Mouse (Mus musculus): ENCODE data around the gene Tomm7. TPM values are rescaled to one million over a fixed set of nuclear protein-coding genes. Genes with fewer than 3 reads are reported as not detected.
"Not testable (repeated sequence)": the region's sequence is repeated elsewhere in the genome, so short reads cannot be mapped to it uniquely, and the experiment has no call there.

The Tomm7 gene
- polyA plus RNA-seq, 1 experiment from 2014 or later: 97.7 TPM

DNA sequence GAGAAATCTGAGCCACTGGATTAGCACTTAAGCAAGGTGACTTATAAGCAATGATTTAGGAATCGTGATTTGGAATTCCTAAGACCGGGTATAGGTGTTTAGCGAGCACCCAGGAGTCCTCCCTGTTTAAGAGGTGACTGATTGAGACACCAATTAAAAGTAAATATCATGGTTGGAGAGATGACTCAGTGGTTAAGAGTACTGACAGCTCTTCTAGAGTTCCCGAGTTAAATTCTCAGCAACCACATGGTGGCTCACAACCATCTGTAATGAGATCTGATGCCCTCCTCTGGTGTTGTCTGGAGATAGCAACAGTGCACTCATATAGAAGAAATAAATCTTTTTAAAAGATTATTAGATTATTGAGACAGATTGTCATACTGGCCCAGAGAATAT, 7.2 kb upstream of the Tomm7 start:
- DNase-seq (ENCODE audit: low read depth, low spot score); H3K27me3 ChIP-seq; POLR2A ChIA-PET; CTCF ChIA-PET; ATAC-seq; in situ Hi-C loops (cut with MboI; ENCODE audit: low pct_unique_long_range_greater_than_20kb): not testable (repeated sequence)
- TF ChIP-seq CTCF (IDR thresholded peaks at IDR 0.05): peak; percentile 15

DNA sequence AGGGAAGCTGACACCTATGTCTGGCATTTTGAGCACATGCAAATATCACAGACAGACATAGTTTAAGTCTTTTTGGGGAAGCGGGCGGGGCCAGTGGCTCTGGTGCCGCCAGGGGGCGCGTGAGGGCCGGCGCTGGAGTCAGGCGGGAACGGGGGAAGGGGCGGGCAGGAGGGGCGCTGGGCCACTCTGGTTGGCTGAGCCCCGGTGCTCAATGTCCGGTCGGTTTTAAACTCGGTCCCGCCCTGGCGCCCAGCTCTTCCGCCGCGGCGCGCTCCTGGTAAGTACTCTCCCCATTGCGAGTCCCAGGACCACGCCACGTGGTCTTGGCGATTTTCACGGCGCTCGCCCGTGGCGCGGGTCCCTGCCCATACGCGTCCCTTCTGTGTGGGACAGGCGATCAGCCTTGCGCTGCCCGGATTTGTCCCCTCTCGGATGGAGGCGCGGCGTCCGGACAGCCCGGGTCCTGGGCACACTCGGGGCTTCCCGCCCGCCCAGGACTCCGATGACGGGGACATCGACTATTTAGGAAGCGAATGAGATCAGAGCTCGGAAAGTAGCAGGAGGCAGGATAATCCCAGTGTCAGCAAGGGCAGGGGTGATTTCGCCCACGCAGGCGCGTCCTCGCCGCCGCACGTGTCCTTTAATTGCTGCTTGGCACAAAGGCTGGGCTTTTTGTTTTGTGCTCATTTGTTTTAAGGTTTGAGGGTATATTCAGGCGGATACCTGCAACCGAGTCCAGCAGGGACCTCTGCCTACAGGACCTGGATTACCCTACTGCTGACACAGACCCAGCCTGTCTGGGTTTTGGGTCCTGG, 6.6 kb upstream of the Tomm7 start:
- no peak for TF ChIP-seq CTCF (IDR thresholded peaks at IDR 0.05)
- in situ Hi-C loops (cut with MboI; ENCODE audit: low pct_unique_long_range_greater_than_20kb): no loop called here
- DNase-seq (ENCODE audit: low read depth, low spot score) (peak; percentile 63), ATAC-seq (peak; percentile 100)
- CTCF ChIA-PET: interaction anchor here (1.0 to 1.2 kb wide), 3 partner anchors 11 to 170 kb away, joined by 3 to 4 read pairs (median 3); no protein-coding TSS in a partner anchor
- H3K27me3 ChIP-seq: no peaks in the 10 kb centered on the region
- POLR2A ChIA-PET: no interaction called here

DNA sequence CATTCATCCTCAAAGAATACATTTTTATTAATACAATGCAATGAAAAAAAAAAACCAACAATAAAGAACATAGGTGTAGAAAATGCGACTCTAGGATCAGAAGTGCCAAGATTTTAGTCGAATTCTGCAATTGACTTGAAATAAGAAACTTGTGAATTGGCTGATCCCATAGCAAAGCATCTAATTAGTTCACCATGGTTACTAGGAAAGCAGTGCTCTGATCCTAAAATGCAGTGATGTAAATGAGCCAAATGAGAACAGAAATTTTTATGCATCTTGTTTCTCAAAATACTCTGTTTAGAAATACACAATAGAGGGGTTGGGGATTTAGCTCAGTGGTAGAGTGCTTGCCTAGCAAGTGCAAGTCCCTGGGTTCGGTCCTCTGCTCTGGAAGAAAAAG, 1.2 kb upstream of the Tomm7 start:
- no peak for TF ChIP-seq CTCF (IDR thresholded peaks at IDR 0.05)
- POLR2A ChIA-PET: no interaction called here
- ATAC-seq: no peak
- no peak for DNase-seq (ENCODE audit: low read depth, low spot score)
- CTCF ChIA-PET: no interaction called here
- in situ Hi-C loops (cut with MboI; ENCODE audit: low pct_unique_long_range_greater_than_20kb): loop anchor here (5.0 kb wide), 1 partner anchor 128 kb away; no protein-coding TSS in a partner anchor
- H3K27me3 ChIP-seq: no peaks in the 10 kb centered on the region

DNA sequence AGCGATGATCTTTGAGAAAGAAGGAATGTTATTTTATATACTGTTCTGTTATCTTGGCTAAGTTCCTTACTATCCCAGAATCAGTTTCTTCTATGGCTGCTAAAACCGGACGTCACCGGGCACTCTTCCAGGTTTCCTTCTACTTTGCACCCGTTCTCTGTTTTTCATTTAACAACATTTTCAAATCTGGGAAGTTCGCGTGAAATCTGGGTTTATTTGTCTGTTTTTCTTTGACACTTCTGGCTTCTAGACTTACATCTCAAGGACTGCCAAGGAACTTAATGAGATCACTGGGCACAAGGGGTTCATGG, 525 bp upstream of the Tomm7 start:
- ChIA-PET CTCF (no interaction called here), POLR2A (interaction anchor here (0.6 to 0.8 kb wide), 2 partner anchors 139 to 896 kb away, joined by 3 to 8 read pairs; no protein-coding TSS in a partner anchor)
- in situ Hi-C loops (cut with MboI; ENCODE audit: low pct_unique_long_range_greater_than_20kb): no loop called here
- no peak for DNase-seq (ENCODE audit: low read depth, low spot score)
- no peaks in the 10 kb centered on the region for H3K27me3 ChIP-seq
- no peak for TF ChIP-seq CTCF (IDR thresholded peaks at IDR 0.05)
- no peak for ATAC-seq

DNA sequence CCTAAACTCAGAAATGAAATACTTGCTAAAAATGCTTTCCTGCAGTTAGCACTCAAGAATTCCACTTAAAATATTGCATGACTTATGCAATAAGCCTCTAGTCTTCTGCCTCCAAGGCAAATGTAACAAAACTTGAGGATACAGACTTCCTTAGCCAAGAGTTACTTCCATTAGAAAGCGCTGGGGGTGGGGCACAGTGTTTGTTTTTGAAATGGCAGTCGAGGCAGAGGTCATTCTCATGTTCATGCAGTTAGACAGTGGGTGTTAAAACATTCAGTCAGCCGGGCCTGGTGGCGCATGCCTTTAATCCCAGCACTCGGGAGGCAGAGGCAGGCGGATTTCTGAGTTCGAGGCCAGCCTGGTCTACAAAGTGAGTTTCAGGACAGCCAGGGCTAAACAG, 5.8 kb downstream of the Tomm7 start:
- TF ChIP-seq CTCF (IDR thresholded peaks at IDR 0.05): no peak
- in situ Hi-C loops (cut with MboI; ENCODE audit: low pct_unique_long_range_greater_than_20kb): no loop called here
- H3K27me3 ChIP-seq: no peaks in the 10 kb centered on the region
- CTCF ChIA-PET: interaction anchor here (0.9 to 3.1 kb wide), 2 partner anchors 11 to 12 kb away, joined by 3 to 20 read pairs; no protein-coding TSS in a partner anchor
- POLR2A ChIA-PET: interaction anchor here (0.6 kb wide), 1 partner anchor 370 kb away, joined by 3 read pairs; no protein-coding TSS in a partner anchor
- no peak for ATAC-seq
- no peak for DNase-seq (ENCODE audit: low read depth, low spot score)

DNA sequence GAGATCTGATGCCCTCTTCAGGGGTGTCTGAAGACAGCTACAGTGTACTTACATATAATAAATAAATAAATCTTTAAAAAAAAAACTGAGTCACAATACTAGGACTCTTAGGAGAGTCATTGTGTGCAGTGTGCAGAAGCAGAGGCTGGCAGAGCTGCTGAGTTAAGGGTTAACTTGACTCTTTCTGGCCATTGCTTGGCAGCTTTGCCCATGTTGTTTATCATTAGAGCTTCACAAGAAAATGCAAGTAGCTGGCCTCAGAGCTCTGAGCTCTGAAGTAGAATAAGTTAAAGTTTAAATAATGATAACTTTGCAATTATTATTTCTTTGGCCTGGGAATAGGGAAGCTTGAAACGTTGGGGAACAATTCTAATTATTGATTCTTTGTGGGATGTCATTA, 8.3 kb downstream of the Tomm7 start:
- H3K27me3 ChIP-seq; in situ Hi-C loops (cut with MboI; ENCODE audit: low pct_unique_long_range_greater_than_20kb); DNase-seq (ENCODE audit: low read depth, low spot score); POLR2A ChIA-PET; ATAC-seq: not testable (repeated sequence)
- CTCF ChIA-PET: interaction anchor here (1.6 to 3.1 kb wide), 2 partner anchors 9 to 11 kb away, joined by 3 to 20 read pairs; no protein-coding TSS in a partner anchor

DNA sequence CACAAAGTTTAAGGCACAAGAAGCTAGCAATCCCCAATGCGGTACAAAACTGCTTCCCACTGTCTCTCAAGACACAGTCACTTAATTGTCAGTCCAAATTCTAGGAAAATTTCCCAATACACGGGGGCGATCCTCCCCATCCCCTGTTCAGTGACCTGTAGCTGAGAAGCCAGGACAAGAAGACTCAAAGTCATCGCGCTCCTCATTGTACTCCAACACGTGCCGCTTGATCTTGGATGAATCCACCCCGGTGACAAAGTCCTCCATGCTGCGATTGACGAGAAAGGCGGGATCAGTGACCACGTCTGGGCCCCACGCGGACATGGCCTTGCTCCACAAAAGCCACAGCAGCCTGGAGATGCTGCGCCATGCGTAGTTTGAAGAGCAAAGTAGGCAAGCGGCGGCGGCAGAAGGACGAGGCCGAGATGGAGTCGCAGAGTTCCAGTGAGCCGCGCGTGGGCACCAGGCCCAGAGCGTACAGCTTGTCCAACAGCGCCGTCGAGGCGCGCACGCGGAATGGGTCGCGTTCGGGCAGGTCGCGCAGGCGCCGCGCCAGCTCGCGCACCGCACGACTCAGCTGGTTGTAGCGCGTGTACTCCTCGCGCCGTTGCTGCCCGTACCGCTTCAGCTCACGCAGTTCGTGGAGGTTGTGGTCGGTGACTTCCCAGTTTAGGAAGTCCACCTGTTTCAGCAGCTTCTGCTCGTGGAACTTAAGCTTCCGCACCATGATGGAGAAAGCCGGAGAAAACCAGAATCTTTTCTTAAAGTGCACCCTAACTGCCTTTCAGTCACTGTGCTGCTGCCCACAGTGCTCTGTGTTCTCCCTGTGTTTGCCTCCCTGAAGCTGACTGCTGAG, 12.8 kb downstream of the Tomm7 start:
- ATAC-seq (no peak), DNase-seq (ENCODE audit: low read depth, low spot score) (no peak)
- in situ Hi-C loops (cut with MboI; ENCODE audit: low pct_unique_long_range_greater_than_20kb): no loop called here
- POLR2A ChIA-PET: no interaction called here
- H3K27me3 ChIP-seq: no peaks in the 10 kb centered on the region
- CTCF ChIA-PET: no interaction called here
- TF ChIP-seq CTCF (IDR thresholded peaks at IDR 0.05): no peak

DNA sequence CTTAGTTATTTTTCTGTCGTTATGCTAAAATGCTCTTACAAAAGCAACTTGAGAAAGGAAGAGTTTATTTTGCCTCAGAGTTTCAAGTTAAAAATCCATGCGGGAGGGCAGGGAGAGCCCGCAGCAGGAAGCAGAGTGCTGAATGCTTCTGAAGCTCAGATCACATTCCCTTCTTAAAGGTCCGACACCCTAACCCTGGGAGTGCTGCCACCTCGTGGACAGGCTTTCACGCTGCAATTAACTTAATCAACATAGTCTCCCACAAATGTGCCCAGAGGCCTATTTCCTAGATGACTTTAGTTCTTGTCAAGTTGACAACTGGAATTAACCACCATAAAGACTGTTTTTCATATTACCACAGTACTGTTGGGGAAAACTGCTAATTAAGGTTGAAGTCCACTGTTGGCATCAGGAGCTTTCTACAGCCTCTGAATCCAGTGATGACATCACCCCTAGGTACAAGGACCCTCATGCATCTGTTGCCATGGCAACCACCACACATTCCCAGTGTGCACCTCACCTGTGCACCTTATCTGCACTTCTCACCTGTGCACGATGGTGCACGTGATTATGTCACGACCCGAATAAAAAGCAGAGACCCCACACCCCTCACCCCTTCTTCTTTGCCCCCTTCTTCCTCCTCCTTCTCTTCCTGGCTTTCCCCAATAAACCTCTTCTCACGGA, 17.5 kb downstream of the Tomm7 start:
- H3K27me3 ChIP-seq: no peaks in the 10 kb centered on the region
- ChIA-PET CTCF (interaction anchor here (0.8 to 3.2 kb wide), 6 partner anchors 8 to 275 kb away, joined by 3 to 24 read pairs (median 6); partner anchors contain the start of gene Tomm7), POLR2A (interaction anchor here (0.7 kb wide), 1 partner anchor 33 kb away, joined by 4 read pairs; no protein-coding TSS in a partner anchor)
- TF ChIP-seq CTCF (IDR thresholded peaks at IDR 0.05): peak; percentile 95
- in situ Hi-C loops (cut with MboI; ENCODE audit: low pct_unique_long_range_greater_than_20kb): no loop called here
- ATAC-seq: peak; percentile 80
- peak; percentile 64 for DNase-seq (ENCODE audit: low read depth, low spot score)

DNA sequence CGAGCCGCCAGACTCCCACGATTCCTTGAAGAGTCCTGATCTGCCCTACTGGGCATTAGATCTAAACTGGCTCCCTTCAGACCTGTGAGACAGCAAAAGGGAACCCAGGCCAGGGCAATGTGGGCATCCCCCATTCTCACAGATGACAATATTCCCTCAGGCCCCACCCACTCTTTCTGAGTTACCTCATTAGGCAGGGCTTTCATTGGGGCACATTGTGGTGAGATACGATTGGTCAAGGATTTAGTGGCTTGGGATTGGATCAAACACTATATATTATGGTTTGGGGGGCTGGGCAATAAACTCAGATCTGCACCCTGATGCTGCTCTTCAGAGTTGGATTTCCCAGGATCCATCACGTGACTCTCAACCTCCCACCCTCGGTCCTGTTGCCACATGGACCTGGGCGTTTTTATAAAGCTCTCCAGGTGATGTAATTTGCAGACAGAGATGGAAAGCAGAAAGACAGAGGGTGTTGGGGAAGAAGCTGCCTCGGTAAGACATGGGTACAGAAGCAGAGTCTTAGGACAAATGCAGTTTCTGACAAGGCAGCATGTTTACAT, 19.7 kb downstream of the Tomm7 start:
- in situ Hi-C loops (cut with MboI; ENCODE audit: low pct_unique_long_range_greater_than_20kb): no loop called here
- H3K27me3 ChIP-seq: no peaks in the 10 kb centered on the region
- POLR2A ChIA-PET: no interaction called here
- no peak for DNase-seq (ENCODE audit: low read depth, low spot score)
- CTCF ChIA-PET: interaction anchor here (1.4 kb wide), 2 partner anchors 9 to 12 kb away, joined by 3 read pairs; no protein-coding TSS in a partner anchor
- no peak for TF ChIP-seq CTCF (IDR thresholded peaks at IDR 0.05)
- ATAC-seq: no peak

DNA sequence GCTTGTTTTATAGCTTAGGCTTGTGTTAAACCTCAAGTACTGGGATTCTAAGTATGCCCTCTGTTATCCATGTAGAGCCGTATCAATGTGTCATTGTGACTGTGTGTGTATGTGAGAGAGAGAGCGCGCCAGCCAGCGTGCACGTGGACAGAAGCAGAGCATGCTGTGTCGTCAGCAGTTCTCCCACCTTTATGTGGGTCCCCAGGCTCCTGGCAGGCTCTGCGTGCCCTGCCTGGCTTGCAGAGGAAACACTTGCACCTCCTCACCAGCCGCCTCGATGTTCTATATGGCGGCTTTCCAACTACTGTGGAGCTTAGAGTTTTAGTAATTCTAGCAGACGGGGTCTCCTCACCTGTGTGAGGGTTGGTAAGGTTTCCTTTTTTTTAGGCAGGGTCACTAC, 21.7 kb downstream of the Tomm7 start:
- DNase-seq (ENCODE audit: low read depth, low spot score): no peak
- CTCF ChIA-PET: no interaction called here
- POLR2A ChIA-PET: no interaction called here
- no peak for ATAC-seq
- no peak for TF ChIP-seq CTCF (IDR thresholded peaks at IDR 0.05)
- H3K27me3 ChIP-seq: no peaks in the 10 kb centered on the region
- in situ Hi-C loops (cut with MboI; ENCODE audit: low pct_unique_long_range_greater_than_20kb): no loop called here

Data from Patski (cell line).